8 mouse cellular contexts compared by ENCODE assay signal in genomic region chr8:85432168-85433016, GRCm38 (mm10). TPM values are rescaled to one million over a fixed set of nuclear protein-coding genes. Genes with fewer than 3 reads are reported as not detected.
DNase-seq lines count a peak whose midpoint lies in the region; ATAC-seq and TF ChIP-seq lines count a peak whose summit lies in the region.

Gene 4921524J17Rik (minus strand): TSS chr8:85432833.

- peak within 1 kb of the TSS; percentile 88 for H3K9ac ChIP-seq in forebrain, embryonic 13.5 days
- peak within 1 kb of the TSS; percentile 67 for H3K9ac ChIP-seq in neural tube, embryonic 15.5 days (replicated peaks)

- peaks cover 4% of the 10 kb centered on the region; the same call in 1 of the 2 replicates for H3K36me3 ChIP-seq in E14TG2a.4 (ENCODE audit: insufficient read depth, low read length)
- H3K36me3 ChIP-seq in forebrain, embryonic 13.5 days (ENCODE audit: poor library complexity, severe bottlenecking): no peaks in the 10 kb centered on the region
- no peaks in the 10 kb centered on the region for H3K36me3 ChIP-seq in neural tube, embryonic 15.5 days

- ATAC-seq in forebrain, embryonic 13.5 days: peak; percentile 100
- peak; percentile 100 for ATAC-seq in neural tube, embryonic 15.5 days (ENCODE audit: low FRiP score)

- no peak for TF ChIP-seq CTCF in E14TG2a.4 (conservative IDR thresholded peaks at IDR 0.05; ENCODE audit: low read length)

- intact Hi-C loops in heart, postnatal 14 days (cut with DNase I): no loop called here

- peaks cover 66% of the 10 kb centered on the region for H3K4me1 ChIP-seq in E14TG2a.4 (replicated peaks; ENCODE audit: low read depth, low read length)
- H3K4me1 ChIP-seq in forebrain, embryonic 13.5 days: peaks cover 34% of the 10 kb centered on the region
- H3K4me1 ChIP-seq in neural tube, embryonic 15.5 days: peaks cover 29% of the 10 kb centered on the region

- peak within 1 kb of the TSS; percentile 65 for H3K4me2 ChIP-seq in forebrain, embryonic 13.5 days
- H3K4me2 ChIP-seq in neural tube, embryonic 15.5 days: peak within 1 kb of the TSS; percentile 58

- peak within 1 kb of the TSS; percentile 88 for H3K4me3 ChIP-seq in E14TG2a.4 (replicated peaks; ENCODE audit: low read length)
- H3K4me3 ChIP-seq in forebrain, embryonic 13.5 days: peak within 1 kb of the TSS; percentile 80
- H3K4me3 ChIP-seq in neural tube, embryonic 15.5 days (replicated peaks): peak within 1 kb of the TSS; percentile 61

- WGBS in forebrain, embryonic 13.5 days: under 1% methylated on average over 68 of the region's 85 CpGs
- under 1% methylated on average over 72 of the region's 85 CpGs for WGBS in neural tube, embryonic 15.5 days

- DNase-seq in c-Kit-positive CD71-positive TER-119-positive erythroid progenitor cells, embryonic 14.5 days (ENCODE audit: low spot score): peak; percentile 94
- DNase-seq in heart, postnatal 14 days: peak; percentile 98 to 99
- peak; percentile 98 for DNase-seq in layer of hippocampus, adult 11-12 months (ENCODE audit: low spot score)
- peak; percentile 96 for DNase-seq in lung, adult 18-20 months
- DNase-seq in testis, postnatal 14 days (ENCODE audit: low spot score): peak; percentile 97

- H3K27me3 ChIP-seq in E14TG2a.4 (ENCODE audit: insufficient read depth, low read length): no peaks in the 10 kb centered on the region
- no peaks in the 10 kb centered on the region for H3K27me3 ChIP-seq in forebrain, embryonic 13.5 days
- H3K27me3 ChIP-seq in neural tube, embryonic 15.5 days (replicated peaks): no peaks in the 10 kb centered on the region

- H3K27ac ChIP-seq in forebrain, embryonic 13.5 days: peak within 1 kb of the TSS; percentile 93
- peak within 1 kb of the TSS; percentile 90 for H3K27ac ChIP-seq in neural tube, embryonic 15.5 days (replicated peaks)

- H3K9me3 ChIP-seq in E14TG2a.4 (ENCODE audit: low read length): peaks cover 3% of the 10 kb centered on the region; the same call in 1 of the 2 replicates
- H3K9me3 ChIP-seq in forebrain, embryonic 13.5 days (replicated peaks): no peaks in the 10 kb centered on the region
- H3K9me3 ChIP-seq in neural tube, embryonic 15.5 days (replicated peaks): no peaks in the 10 kb centered on the region

RNA-seq across cellular contexts. Expression of gene 4921524J17Rik, which starts in this region (rescaled TPM):
- 53.4 and 60.3 TPM in 2 replicates for polyA plus RNA-seq in forebrain, embryonic 13.5 days (2015; fragmentation: Nextera tagmentation; extraction: Ambion mirVana)
- total RNA-seq in heart, postnatal 14 days (2021): 10 to 100 TPM; 20.7 to 23.2 TPM
- polyA plus RNA-seq in neural tube, embryonic 15.5 days (2015; fragmentation: Nextera tagmentation; extraction: Ambion mirVana): 37.4 and 37.6 TPM in 2 replicates

Comparison
In these comparisons a context has a peak if more than half of its experiments do, and no peak if none do; other contexts are left out.
1. Peak in every context shown above with its lines: DNase-seq, ATAC-seq, H3K4me3 ChIP-seq and H3K27ac ChIP-seq.